11 mouse cellular contexts compared by ENCODE assay signal in the genomic region with DNA sequence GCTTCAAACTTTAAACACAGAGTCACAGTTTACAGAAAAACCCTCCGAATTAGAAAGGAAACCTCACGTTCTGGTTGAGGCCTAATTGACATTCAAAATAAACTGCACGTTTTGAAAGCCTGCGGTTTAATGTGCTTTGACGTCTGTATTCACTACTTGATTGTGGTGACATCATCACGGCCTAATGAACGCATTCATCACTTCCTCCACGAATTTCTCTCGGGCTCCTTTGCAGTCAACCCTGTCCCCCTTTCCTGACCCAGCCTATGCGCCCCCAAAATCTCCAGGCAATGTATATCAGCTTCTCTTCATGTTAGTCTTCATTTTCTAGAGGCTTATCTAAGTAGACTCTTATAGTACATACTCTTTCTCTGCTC.
DNase-seq lines count a peak whose midpoint lies in the region; ATAC-seq and TF ChIP-seq lines count a peak whose summit lies in the region.
"Had no signal": no experiment of that assay in that cellular context is flagged by ENCODE, and none has a peak within 500 bp of the region (broad histone marks: within the 10 kb centered on the region; RNA-seq: fewer than 3 reads in every experiment).

No protein-coding gene starts in this region.

- no peak for DNase-seq in hindbrain, embryonic 14.5 days (ENCODE audit: low spot score)
- DNase-seq in midbrain, postnatal 0 days (ENCODE audit: low spot score), result no peak
- no peak for DNase-seq in left cerebral cortex, postnatal 14 days (ENCODE audit: low spot score in 2 of 2)
- DNase-seq in cerebellum, postnatal 10 days, result no peak
- no peak for DNase-seq in heart, adult 18-20 months
- DNase-seq: cerebellum, adult 18-20 months; gastrocnemius, postnatal 36 days; kidney, adult 8-10 months had no signal

- H3K4me3 ChIP-seq in E14TG2a.4 (replicated peaks; ENCODE audit: low read length), result peak overlapping the region; percentile 53; the same call in 1 of the 2 replicates
- H3K4me3 ChIP-seq in forebrain, embryonic 13.5 days, result no peak overlapping the region
- H3K4me3 ChIP-seq in hindbrain, embryonic 14.5 days (replicated peaks; ENCODE audit: low read length), result no peak overlapping the region
- H3K4me3 ChIP-seq in midbrain, postnatal 0 days (ENCODE audit: low read depth, low read length), result no peak overlapping the region
- H3K4me3 ChIP-seq: left cerebral cortex, adult 2 months had no signal

- H3K9me3 ChIP-seq in E14TG2a.4 (ENCODE audit: low read length), result no peaks in the 10 kb centered on the region
- no peaks in the 10 kb centered on the region for H3K9me3 ChIP-seq in forebrain, embryonic 13.5 days (replicated peaks)
- H3K9me3 ChIP-seq in hindbrain, embryonic 14.5 days (ENCODE audit: control insufficient read depth, low read length), result no peaks in the 10 kb centered on the region
- H3K9me3 ChIP-seq in midbrain, postnatal 0 days (ENCODE audit: low read length), result no peaks in the 10 kb centered on the region

- H3K36me3 ChIP-seq in E14TG2a.4 (ENCODE audit: insufficient read depth, low read length), result no peaks in the 10 kb centered on the region
- no peaks in the 10 kb centered on the region for H3K36me3 ChIP-seq in forebrain, embryonic 13.5 days (ENCODE audit: poor library complexity, severe bottlenecking)
- H3K36me3 ChIP-seq in hindbrain, embryonic 14.5 days (replicated peaks; ENCODE audit: control insufficient read depth, insufficient read depth), result no peaks in the 10 kb centered on the region
- no peaks in the 10 kb centered on the region for H3K36me3 ChIP-seq in midbrain, postnatal 0 days (ENCODE audit: insufficient read depth, low read length)

- ATAC-seq in forebrain, embryonic 13.5 days, result peak; percentile 48
- no peak for ATAC-seq in hindbrain, embryonic 14.5 days (ENCODE audit: low FRiP score)
- ATAC-seq in midbrain, postnatal 0 days (ENCODE audit: low FRiP score), result no peak

- WGBS in forebrain, embryonic 13.5 days, result 31% methylated on average over 10 of the region's 10 CpGs
- WGBS in hindbrain, embryonic 14.5 days, result 34% methylated on average over 10 of the region's 10 CpGs
- WGBS in midbrain, postnatal 0 days, result 58% methylated on average over 10 of the region's 10 CpGs

- TF ChIP-seq CTCF in E14TG2a.4 (conservative IDR thresholded peaks at IDR 0.05; ENCODE audit: low read length), result no peak
- TF ChIP-seq CTCF in midbrain, postnatal 0 days (IDR thresholded peaks at IDR 0.05), result no peak

- intact Hi-C loops in left cerebral cortex, postnatal 14 days (cut with DNase I), result loop anchor here (5.0 kb wide), 1 partner anchor 75 kb away; no protein-coding TSS in a partner anchor

- H3K4me1 ChIP-seq in E14TG2a.4 (replicated peaks; ENCODE audit: low read depth, low read length), result peaks cover 42% of the 10 kb centered on the region
- peaks cover 48% of the 10 kb centered on the region for H3K4me1 ChIP-seq in forebrain, embryonic 13.5 days
- peaks cover 7% of the 10 kb centered on the region; the same call in 1 of the 2 replicates for H3K4me1 ChIP-seq in hindbrain, embryonic 14.5 days (replicated peaks; ENCODE audit: control insufficient read depth, insufficient read depth, low read length)
- H3K4me1 ChIP-seq in midbrain, postnatal 0 days (ENCODE audit: insufficient read depth, low read length), result no peaks in the 10 kb centered on the region

- peaks cover 13% of the 10 kb centered on the region for H3K27me3 ChIP-seq in E14TG2a.4 (ENCODE audit: insufficient read depth, low read length)
- H3K27me3 ChIP-seq in forebrain, embryonic 13.5 days, result no peaks in the 10 kb centered on the region
- H3K27me3 ChIP-seq in hindbrain, embryonic 14.5 days (ENCODE audit: control insufficient read depth, insufficient read depth, low read length), result no peaks in the 10 kb centered on the region
- no peaks in the 10 kb centered on the region for H3K27me3 ChIP-seq in midbrain, postnatal 0 days (ENCODE audit: insufficient read depth, low read length)

- H3K9ac ChIP-seq in forebrain, embryonic 13.5 days, result no peak overlapping the region
- H3K9ac ChIP-seq in hindbrain, embryonic 14.5 days, result no peak overlapping the region
- H3K9ac ChIP-seq in midbrain, postnatal 0 days (replicated peaks; ENCODE audit: low read length, poor library complexity, severe bottlenecking), result no peak overlapping the region

- H3K4me2 ChIP-seq in forebrain, embryonic 13.5 days, result no peak overlapping the region
- H3K4me2 ChIP-seq in hindbrain, embryonic 14.5 days (replicated peaks), result no peak overlapping the region
- H3K4me2 ChIP-seq in midbrain, postnatal 0 days (ENCODE audit: low read depth, low read length, poor library complexity, severe bottlenecking), result no peak overlapping the region

- H3K27ac ChIP-seq in forebrain, embryonic 13.5 days, result peak overlapping the region; percentile 93
- peak overlapping the region; percentile 33 for H3K27ac ChIP-seq in hindbrain, embryonic 14.5 days
- H3K27ac ChIP-seq in midbrain, postnatal 0 days (ENCODE audit: low read depth, low read length), result 0 out of 2 replicates have a peak overlapping the region, but pooled peaks have one; percentile 34
- H3K27ac ChIP-seq: left cerebral cortex, adult 2 months had no signal

Comparison
In these comparisons a context has a peak if more than half of its experiments do, and no peak if none do; other contexts are left out.
1. H3K27ac ChIP-seq: peak in every context shown above with its lines; median percentile 93 in forebrain, embryonic 13.5 days; 34 in midbrain, postnatal 0 days; 33 in hindbrain, embryonic 14.5 days.